Mouse (Mus musculus) midbrain, embryonic 13.5 days (tissue): ENCODE results near the gene Cd52. TPM values are rescaled to one million over a fixed set of nuclear protein-coding genes. Genes with fewer than 3 reads are reported as not detected.
A peak's percentile ranks its signal among the peaks of the same experiment; 100 is the strongest.

Source experiments
- ATAC-seq: fragments of 200-750 bp; cut with Nextera tagmentation; 2 replicates; pipeline ENCODE4 v1.8.0; 2017; ENCODE audit warnings: mild to moderate bottlenecking, moderate TSS enrichment, moderate library complexity
- H3K27ac ChIP-seq: fragments of 300-500 bp; sonication (generic); 2 replicates; pipeline ENCODE4 v1.5.1; 2015; ENCODE audit warnings: inconsistent platforms, mild to moderate bottlenecking, moderate library complexity
- H3K27me3 ChIP-seq: fragments of 300-500 bp; sonication (generic); 2 replicates; pipeline ENCODE4 v1.6.1; 2015; ENCODE audit warnings: mild to moderate bottlenecking, inconsistent platforms
- H3K36me3 ChIP-seq: fragments of 300-500 bp; sonication (generic); 2 replicates; pipeline ENCODE4 v1.6.1; 2015; ENCODE audit warnings: mild to moderate bottlenecking, inconsistent platforms
- H3K4me1 ChIP-seq: fragments of 300-500 bp; sonication (generic); replicated peaks from 2 replicates; pipeline ENCODE4 v1.6.1; 2015; ENCODE audit warnings: inconsistent platforms
- H3K4me2 ChIP-seq: fragments of 300-500 bp; sonication (generic); replicated peaks from 2 replicates; pipeline ENCODE4 v1.6.1; 2015; ENCODE audit warnings: moderate library complexity, mild to moderate bottlenecking, inconsistent platforms
- H3K4me3 ChIP-seq: fragments of 300-500 bp; sonication (generic); replicated peaks from 2 replicates; pipeline ENCODE4 v1.5.1; 2015; ENCODE audit warnings: mild to moderate bottlenecking, inconsistent platforms
- H3K9ac ChIP-seq: fragments of 300-500 bp; sonication (generic); replicated peaks from 2 replicates; pipeline ENCODE4 v1.6.1; 2015; ENCODE audit warnings: mild to moderate bottlenecking, inconsistent platforms
- H3K9me3 ChIP-seq: fragments of 300-500 bp; sonication (generic); 2 replicates; pipeline ENCODE4 v1.6.1; 2016; ENCODE audit warnings: mild to moderate bottlenecking, inconsistent platforms
- WGBS: fragments of 180-500 bp; shearing (Covaris S2); methylation state at CpG from one replicate; pipeline ENCODE4 v1.1.7; 2015; 5-methylcytosine and 5-hydroxymethylcytosine counted together
- polyA plus RNA-seq: library from polyadenylated mRNA; unstranded; fragments of >200 nt; fragmentation: Nextera tagmentation; extraction: Ambion mirVana; gene quantifications from 2 replicates; pipeline ENCODE4 v1.2.1, GENCODE M21; 2015

Cd52 gene
- polyA plus RNA-seq, 1 experiment from 2014 or later: 2.7 TPM

DNA sequence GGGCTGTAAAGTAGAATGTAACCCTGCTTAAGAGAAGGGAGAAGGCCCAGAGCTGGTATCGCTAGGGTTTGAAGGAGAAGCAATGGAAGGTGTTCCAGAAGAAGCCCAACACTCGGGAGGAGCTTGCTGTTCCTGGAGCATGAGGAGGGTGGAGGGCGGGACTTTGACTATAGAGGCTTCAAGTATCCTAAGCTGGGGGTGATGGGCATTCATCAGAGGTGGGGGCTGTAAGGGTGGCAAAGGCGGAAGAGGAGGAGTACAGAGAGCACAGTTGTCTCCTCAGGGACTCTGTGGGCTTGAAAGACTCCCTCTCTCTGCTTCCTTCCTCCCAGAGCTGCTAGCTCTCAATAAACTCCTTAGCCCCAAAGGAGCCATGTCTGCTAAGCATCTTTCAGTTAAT, 5.4 kb upstream of the Cd52 start:
- no peak for ATAC-seq
- Histone ChIP-seq H3K27ac (no peak overlapping the region), H3K9me3 (no peaks in the 10 kb centered on the region), H3K27me3 (no peaks in the 10 kb centered on the region), H3K4me2 (no peak overlapping the region), H3K4me3 (no peak overlapping the region), H3K36me3 (no peaks in the 10 kb centered on the region), H3K4me1 (peaks cover 8% of the 10 kb centered on the region), H3K9ac (no peak overlapping the region)
- 79% methylated on average over 4 of the region's 4 CpGs for WGBS

DNA sequence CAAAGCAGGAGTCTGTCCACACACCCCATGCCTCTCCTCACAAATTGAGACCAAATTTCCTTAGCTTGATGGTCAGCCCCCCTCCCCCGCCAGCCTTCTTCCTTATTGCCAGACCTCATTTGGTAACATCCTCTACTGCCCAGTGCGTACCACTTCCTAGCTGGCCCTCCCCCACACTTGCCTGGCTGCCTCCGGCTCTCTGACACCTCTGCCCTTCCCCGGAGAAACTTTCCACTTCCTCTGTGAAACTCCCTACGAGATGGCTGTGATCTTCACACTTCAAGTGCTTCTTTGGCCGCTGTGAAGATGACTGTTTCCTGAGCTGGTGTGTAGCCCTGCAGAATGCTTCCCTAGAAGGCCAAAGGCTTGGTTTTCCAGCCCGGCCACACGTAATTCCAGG, 3.7 kb upstream of the Cd52 start:
- 76% methylated on average over 8 of the region's 8 CpGs for WGBS
- no peak for ATAC-seq

DNA sequence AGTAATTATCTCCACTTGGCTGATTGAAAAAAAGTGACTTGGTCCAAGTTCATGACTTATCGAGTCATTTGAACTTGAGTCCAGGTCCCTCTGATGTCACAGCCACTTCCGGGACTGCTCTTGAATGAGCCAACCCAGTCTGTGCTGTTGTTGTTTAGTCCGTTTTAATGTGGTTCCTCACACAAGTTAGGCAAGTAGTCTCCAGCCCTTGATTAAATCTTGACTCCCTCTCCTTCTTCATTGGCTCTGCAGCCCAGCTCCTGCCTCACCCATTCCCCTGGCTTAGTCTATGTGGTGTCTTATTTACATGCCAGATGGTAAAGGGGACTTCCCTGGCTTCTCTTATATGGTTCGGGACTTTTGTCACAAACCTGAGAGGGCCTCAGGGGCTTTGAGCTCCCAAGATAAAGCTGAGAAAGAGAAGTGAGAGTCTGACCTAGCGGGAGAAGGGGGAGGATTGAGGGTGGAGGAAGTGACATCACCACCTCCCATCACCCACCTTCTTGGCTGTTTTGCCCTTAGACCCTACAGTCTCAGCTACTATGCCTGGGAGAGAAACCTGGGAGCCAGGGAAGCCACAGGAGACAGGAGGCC, 2.2 kb upstream of the Cd52 start:
- no peaks in the 10 kb centered on the region for H3K36me3 ChIP-seq
- no peak overlapping the region for H3K27ac ChIP-seq
- H3K9ac ChIP-seq: no peak overlapping the region
- H3K4me3 ChIP-seq: no peak overlapping the region
- H3K4me1 ChIP-seq: no peaks in the 10 kb centered on the region
- WGBS: 79% methylated on average over 5 of the region's 5 CpGs
- H3K9me3 ChIP-seq: no peaks in the 10 kb centered on the region
- no peaks in the 10 kb centered on the region for H3K27me3 ChIP-seq
- ATAC-seq: no peak
- H3K4me2 ChIP-seq: no peak overlapping the region

More for the DNA sequence above, 3.7 kb upstream of the Cd52 start:
- Histone ChIP-seq H3K36me3 (no peaks in the 10 kb centered on the region), H3K9ac (no peak overlapping the region), H3K27ac (no peak overlapping the region), H3K4me3 (no peak overlapping the region), H3K9me3 (no peaks in the 10 kb centered on the region), H3K4me2 (no peak overlapping the region), H3K4me1 (peaks cover 8% of the 10 kb centered on the region), H3K27me3 (no peaks in the 10 kb centered on the region)

DNA sequence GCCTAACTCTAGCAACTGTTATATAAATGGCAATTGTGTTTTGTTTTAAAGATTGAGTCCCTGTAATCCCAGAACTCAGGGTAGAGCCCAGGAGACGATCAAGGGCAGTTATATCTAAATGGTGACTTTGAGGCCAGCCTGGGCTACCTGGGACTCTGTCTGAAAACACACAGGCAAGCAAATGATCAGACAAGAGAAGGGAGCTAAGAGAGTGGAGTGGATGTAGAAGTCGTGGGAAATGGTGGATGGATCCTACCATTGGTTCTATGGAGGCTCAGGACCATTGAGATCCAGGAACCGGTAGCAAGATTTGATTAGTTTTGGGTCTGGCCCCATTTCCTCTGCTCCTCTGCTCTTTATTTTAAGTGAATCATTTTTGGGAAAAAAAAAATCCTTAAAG, 1.2 kb upstream of the Cd52 start:
- Histone ChIP-seq H3K27me3 (no peaks in the 10 kb centered on the region), H3K27ac (no peak overlapping the region), H3K36me3 (no peaks in the 10 kb centered on the region), H3K9ac (no peak overlapping the region), H3K9me3 (no peaks in the 10 kb centered on the region), H3K4me2 (no peak overlapping the region), H3K4me1 (no peaks in the 10 kb centered on the region), H3K4me3 (no peak overlapping the region)
- no peak for ATAC-seq
- 84% methylated on average over 3 of the region's 3 CpGs for WGBS

DNA sequence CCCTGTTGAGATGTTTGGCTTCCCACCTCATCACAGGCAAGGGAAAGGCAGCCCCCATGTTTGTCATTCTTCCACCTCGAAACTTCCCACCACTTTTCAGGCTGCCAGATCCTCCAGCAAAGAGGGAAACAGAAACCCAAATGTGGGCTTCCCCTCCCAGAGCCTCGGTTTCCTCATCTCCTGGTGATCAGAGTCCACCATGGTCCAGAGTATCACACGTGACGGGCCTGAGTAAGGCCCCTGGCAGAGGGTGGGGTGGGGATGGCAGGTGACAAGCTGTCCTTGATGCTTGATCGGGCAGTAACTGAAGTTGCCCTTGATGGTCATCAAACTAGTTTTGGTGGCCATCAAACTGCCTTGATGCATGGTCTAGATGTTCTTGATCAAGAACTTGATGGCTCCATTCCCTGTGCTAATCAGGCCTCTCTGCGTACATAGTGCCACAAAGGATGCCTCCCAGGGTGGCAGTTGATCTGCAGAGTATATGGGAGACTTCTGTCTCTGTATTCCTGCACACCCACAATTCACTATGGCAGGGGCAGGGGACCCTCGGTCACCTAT, 798 bp downstream of the Cd52 start:
- Histone ChIP-seq H3K27ac (no peak overlapping the region), H3K27me3 (no peaks in the 10 kb centered on the region), H3K36me3 (no peaks in the 10 kb centered on the region), H3K9ac (no peak overlapping the region), H3K4me3 (no peak overlapping the region), H3K9me3 (no peaks in the 10 kb centered on the region), H3K4me1 (no peaks in the 10 kb centered on the region), H3K4me2 (no peak overlapping the region)
- 89% methylated on average over 7 of the region's 7 CpGs for whole genome bisulfite sequencing
- ATAC-seq: no peak

DNA sequence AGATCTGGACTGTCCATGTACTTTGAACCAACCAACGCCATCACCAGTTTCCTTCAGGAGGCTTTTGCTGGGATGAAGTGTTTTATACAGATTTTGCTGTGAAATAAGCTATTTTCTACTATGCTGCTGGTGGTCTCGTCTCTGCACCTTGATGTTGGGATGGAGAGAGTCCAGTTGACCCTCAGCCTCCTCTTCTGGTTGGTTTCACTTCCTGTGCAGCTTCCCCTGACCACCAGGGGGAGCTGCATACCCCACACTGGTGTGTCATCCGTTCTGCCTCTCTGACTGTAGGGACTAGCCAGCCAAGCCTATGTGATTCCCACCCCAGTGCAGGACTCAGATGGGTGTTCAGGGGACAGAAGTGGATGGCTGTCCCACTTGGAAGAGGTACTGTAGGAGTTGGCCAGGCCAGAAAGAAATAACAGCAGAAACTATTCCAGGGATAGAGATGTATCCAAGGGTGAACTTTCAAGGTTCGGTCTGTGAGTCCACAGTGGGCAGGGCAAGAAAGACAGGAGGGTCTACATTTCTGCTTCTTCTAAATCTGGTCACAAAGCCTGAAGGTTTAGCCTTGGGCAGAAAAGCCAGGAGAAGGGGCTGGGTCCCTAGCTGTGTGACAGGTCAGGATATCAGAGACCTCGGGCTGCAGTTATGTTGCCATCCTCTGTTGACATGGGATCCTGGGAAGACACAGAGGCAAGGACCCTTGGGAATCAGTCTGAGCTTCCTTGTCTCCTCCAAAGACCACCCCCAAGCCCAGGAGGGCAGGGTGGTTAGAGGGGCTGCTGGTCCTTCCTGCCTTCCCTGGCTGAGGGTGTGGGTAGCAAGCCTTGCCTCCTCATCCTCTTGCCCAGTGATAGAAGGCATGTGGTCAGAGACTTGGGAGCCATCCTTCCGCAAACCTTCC, 2.2 kb downstream of the Cd52 start:
- Histone ChIP-seq H3K36me3 (no peaks in the 10 kb centered on the region), H3K9ac (no peak overlapping the region), H3K27me3 (no peaks in the 10 kb centered on the region), H3K4me1 (no peaks in the 10 kb centered on the region), H3K4me2 (no peak overlapping the region), H3K9me3 (no peaks in the 10 kb centered on the region), H3K27ac (no peak overlapping the region), H3K4me3 (no peak overlapping the region)
- no peak for ATAC-seq
- 71% methylated on average over 6 of the region's 6 CpGs for WGBS

DNA sequence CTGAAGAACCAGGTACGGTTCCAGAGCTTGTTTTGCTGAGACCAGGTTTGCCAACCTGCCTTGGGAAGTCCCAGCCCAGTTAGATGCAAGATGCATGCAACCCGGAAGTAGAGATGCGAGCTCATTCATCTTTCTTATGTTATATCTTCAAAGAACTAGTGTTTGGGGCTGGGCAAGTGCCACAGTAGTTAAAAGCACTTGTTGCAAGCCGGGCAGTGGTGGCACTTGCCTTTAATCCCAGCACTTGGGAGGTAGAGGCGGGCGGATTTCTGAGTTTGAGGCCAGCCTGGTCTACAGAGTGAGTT, 3.7 kb downstream of the Cd52 start:
- WGBS: 93% methylated on average over 6 of the region's 6 CpGs
- Histone ChIP-seq H3K4me2 (no peak overlapping the region), H3K4me1 (no peaks in the 10 kb centered on the region), H3K27me3 (no peaks in the 10 kb centered on the region), H3K9ac (no peak overlapping the region), H3K4me3 (no peak overlapping the region), H3K36me3 (no peaks in the 10 kb centered on the region), H3K9me3 (no peaks in the 10 kb centered on the region), H3K27ac (no peak overlapping the region)
- ATAC-seq: no peak

DNA sequence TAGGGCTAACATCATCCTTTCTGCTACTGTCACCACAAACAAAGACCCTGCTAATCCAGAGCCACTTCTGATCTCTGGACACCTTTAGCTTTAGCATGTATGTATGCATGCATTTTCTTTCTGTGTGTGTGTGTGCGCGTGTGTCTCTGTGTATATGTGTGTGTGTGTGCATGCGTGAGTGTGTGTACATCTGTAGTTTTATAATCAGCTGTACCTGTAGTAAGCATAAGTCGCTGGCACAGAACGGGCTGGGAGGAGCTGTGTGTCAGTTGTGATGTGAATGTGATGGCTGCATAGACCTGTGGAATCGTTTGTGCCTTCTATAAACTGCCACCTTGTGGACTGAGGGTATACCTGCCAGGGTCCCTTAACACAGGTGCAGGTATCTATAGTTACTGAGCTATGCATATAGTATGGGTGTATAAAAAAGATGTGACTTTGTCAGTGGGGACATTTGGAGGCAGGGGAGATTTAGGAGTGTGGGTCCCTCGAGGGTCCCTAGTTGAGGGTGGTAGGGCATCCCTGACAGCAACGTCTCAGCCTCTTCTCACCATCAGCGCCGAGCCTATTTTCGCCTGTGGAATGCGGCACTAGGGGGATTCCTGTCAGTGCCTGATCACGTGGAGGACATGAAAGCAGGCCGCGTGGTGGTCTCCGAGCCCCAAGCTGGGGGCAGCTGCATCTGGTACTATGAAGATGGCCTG, 4.2 kb downstream of the Cd52 start:
- no peaks in the 10 kb centered on the region for H3K9me3 ChIP-seq

DNA sequence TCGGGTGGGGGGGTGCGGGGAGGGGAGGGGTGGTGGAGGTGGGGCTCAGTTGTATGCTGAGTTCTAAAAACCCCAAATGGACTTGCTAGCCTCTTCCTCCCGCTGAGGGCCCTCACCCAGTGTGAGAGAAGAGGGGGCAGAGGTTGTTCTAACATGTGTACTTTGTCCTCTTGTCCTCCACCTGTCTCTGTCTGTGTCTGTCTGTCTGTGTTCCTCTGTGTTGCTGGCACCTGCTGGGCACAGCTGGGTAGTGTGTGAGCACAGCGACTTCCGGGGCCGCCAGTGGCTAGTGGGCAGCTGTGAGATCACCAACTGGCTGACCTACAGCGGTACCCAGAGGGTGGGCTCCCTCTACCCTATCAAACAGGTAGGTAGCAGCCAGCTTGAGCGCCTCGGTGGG, 5.9 kb downstream of the Cd52 start:
- no peak overlapping the region for H3K9ac ChIP-seq
- H3K36me3 ChIP-seq: no peaks in the 10 kb centered on the region
- no peak for ATAC-seq
- H3K27me3 ChIP-seq: no peaks in the 10 kb centered on the region
- no peak overlapping the region for H3K27ac ChIP-seq
- H3K4me3 ChIP-seq: no peak overlapping the region
- WGBS: 77% methylated on average over 9 of the region's 9 CpGs
- peaks cover 3% of the 10 kb centered on the region; the same call in 1 of the 2 replicates for H3K9me3 ChIP-seq
- no peaks in the 10 kb centered on the region for H3K4me1 ChIP-seq
- no peak overlapping the region for H3K4me2 ChIP-seq

More for the DNA sequence above, 4.2 kb downstream of the Cd52 start:
- no peak overlapping the region for H3K9ac ChIP-seq
- no peak overlapping the region for H3K4me3 ChIP-seq
- WGBS: 87% methylated on average over 16 of the region's 16 CpGs
- no peaks in the 10 kb centered on the region for H3K36me3 ChIP-seq
- no peak overlapping the region for H3K27ac ChIP-seq
- no peak overlapping the region for H3K4me2 ChIP-seq
- no peak for ATAC-seq
- H3K27me3 ChIP-seq: no peaks in the 10 kb centered on the region
- H3K4me1 ChIP-seq: no peaks in the 10 kb centered on the region

DNA sequence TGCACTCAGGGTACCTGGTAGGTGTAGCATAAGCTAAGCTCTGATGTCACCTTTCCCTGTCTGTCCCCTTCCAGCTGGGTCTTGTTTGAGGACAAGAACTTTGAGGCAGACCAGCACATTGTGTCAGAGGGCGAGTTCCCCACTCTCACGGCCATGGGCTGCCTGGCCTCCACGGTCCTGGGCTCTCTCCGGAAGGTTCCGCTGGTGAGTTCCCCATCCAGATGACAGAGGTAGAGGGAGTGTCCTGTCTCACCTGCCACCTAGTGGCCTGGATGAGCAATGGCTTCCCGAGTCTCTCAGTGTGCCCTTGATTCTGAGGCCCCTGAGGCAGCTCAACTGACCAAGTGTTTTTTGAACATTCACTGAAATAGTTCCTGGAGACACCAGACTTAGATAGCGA, 7.5 kb downstream of the Cd52 start:
- Histone ChIP-seq H3K9me3 (peaks cover 3% of the 10 kb centered on the region; the same call in 1 of the 2 replicates), H3K36me3 (no peaks in the 10 kb centered on the region), H3K4me3 (no peak overlapping the region), H3K27me3 (peaks cover 9% of the 10 kb centered on the region), H3K9ac (no peak overlapping the region), H3K27ac (no peak overlapping the region), H3K4me2 (no peak overlapping the region), H3K4me1 (no peaks in the 10 kb centered on the region)
- WGBS: 41% methylated on average over 7 of the region's 7 CpGs
- peak; percentile 74; the same call in 1 of the 2 replicates for ATAC-seq

DNA sequence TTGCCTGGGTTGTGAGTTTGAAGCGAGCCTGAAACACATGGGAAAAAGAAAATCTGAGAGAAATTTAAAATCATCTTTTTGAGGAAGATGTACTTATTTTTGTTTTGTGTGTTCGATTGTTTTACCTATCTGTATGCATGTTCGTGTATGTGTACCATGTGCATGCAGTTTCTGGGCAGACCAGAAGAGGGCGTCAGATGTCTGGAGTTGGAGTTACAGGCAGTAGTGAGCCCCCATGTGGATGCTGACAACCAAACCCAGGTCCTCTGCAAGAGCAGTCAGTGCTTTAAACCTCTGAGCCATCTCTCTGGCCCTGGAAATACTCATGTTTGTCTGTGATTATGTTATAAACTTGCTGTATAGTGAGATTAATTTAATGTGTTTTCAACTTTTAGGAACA, 9.9 kb downstream of the Cd52 start:
- ATAC-seq: no peak
- Histone ChIP-seq H3K36me3 (no peaks in the 10 kb centered on the region), H3K9ac (no peak overlapping the region), H3K4me3 (no peak overlapping the region), H3K27me3 (peaks cover 33% of the 10 kb centered on the region), H3K4me2 (no peak overlapping the region), H3K4me1 (peaks cover 9% of the 10 kb centered on the region), H3K27ac (no peak overlapping the region), H3K9me3 (peaks cover 3% of the 10 kb centered on the region; the same call in 1 of the 2 replicates)
- WGBS: 87% methylated on average over 4 of the region's 4 CpGs

DNA sequence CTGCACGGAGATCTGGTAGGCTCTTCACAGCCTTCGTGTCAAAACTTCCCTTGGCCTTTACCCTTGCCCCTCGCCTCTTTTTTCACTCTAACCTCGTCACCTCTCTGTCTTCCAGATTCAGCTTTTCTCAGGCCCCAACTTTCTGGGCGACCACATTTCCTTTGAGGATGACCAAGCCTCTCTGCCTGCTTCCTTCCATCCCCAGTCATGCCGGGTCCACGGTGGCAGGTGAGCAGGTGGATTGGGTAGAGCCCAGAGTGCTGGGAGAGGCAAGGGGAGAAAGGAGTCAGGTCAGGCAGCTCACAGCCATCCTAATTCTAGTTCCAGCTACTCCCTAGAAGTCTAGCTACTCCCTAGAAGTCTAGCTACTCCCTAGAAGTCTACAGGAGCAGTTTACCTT, 12.4 kb downstream of the Cd52 start:
- Histone ChIP-seq H3K4me1 (peaks cover 13% of the 10 kb centered on the region), H3K4me3 (peak overlapping the region; percentile 47), H3K27ac (no peak overlapping the region), H3K4me2 (peak overlapping the region; percentile 73), H3K36me3 (no peaks in the 10 kb centered on the region), H3K9ac (no peak overlapping the region), H3K27me3 (peaks cover 34% of the 10 kb centered on the region), H3K9me3 (peaks cover 3% of the 10 kb centered on the region; the same call in 1 of the 2 replicates)
- 13% methylated on average over 7 of the region's 7 CpGs for WGBS
- ATAC-seq: no peak
